ENCODE assay signal across 9 mouse cellular contexts in the genomic region with DNA sequence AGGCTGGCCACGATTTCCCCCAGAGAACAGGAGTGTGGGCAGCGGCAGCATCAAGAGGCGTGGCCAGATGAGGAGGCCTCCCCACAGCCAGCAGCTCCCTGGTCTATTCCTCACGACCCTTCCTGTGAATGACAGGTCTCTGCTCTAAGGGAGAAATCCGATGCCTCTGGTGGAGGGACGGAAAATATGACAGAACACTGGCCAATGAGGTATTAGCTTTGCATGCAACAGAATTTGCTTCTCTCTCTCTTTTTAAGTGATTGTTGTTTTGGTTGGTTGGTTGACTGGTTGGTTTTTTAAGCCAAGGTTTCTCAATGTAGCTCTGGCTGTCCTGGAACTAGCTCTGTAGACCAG. TPM values are rescaled to one million over a fixed set of nuclear protein-coding genes. Genes with fewer than 3 reads are reported as not detected.
DNase-seq lines count a peak whose midpoint lies in the region; ATAC-seq lines count a peak whose summit lies in the region.
"Had no signal": no experiment of that assay in that cellular context is flagged by ENCODE, and none has a peak within 500 bp of the region (broad histone marks: within the 10 kb centered on the region; RNA-seq: fewer than 3 reads in every experiment).

No protein-coding gene starts in this region.

- H3K9me3 ChIP-seq in hindbrain, embryonic 10.5 days: no peaks in the 10 kb centered on the region
- no peaks in the 10 kb centered on the region for H3K9me3 ChIP-seq in hindbrain, embryonic 16.5 days (ENCODE audit: control insufficient read depth, low read length)
- H3K9me3 ChIP-seq in embryonic facial prominence, embryonic 12.5 days: no peaks in the 10 kb centered on the region

- no peak overlapping the region for H3K4me2 ChIP-seq in hindbrain, embryonic 16.5 days (ENCODE audit: low read length)
- H3K4me2 ChIP-seq in embryonic facial prominence, embryonic 12.5 days (replicated peaks): no peak overlapping the region

- peak; percentile 26 for DNase-seq in CD4-positive, CD25-positive, alpha-beta regulatory T cell, adult 2 months (ENCODE audit: low read depth, low spot score)
- peak; percentile 13 for DNase-seq in hindbrain, embryonic 10.5 days (ENCODE audit: low spot score)
- DNase-seq in urinary bladder, adult 18-20 months (ENCODE audit: low spot score in 2 of 2): no peak
- DNase-seq in kidney, adult 11 months: no peak
- DNase-seq: lung, postnatal 4 days had no signal

- no peak overlapping the region for H3K4me3 ChIP-seq in hindbrain, embryonic 10.5 days
- no peak overlapping the region for H3K4me3 ChIP-seq in hindbrain, embryonic 16.5 days (ENCODE audit: low read length)
- H3K4me3 ChIP-seq in embryonic facial prominence, embryonic 12.5 days: no peak overlapping the region
- H3K4me3 ChIP-seq in macrophage (ENCODE audit: inconsistent target): no peak overlapping the region

- ATAC-seq in CD4-positive, CD25-positive, alpha-beta regulatory T cell, adult 4 months: no peak
- ATAC-seq in hindbrain, embryonic 16.5 days: no peak
- no peak for ATAC-seq in embryonic facial prominence, embryonic 12.5 days (ENCODE audit: insufficient number of reproducible peaks, insufficient read depth, low FRiP score, low TSS enrichment)

- WGBS in hindbrain, embryonic 10.5 days: 17% methylated on average over 6 of the region's 6 CpGs
- WGBS in hindbrain, embryonic 16.5 days: 15% methylated on average over 6 of the region's 6 CpGs
- 14% methylated on average over 6 of the region's 6 CpGs for WGBS in embryonic facial prominence, embryonic 12.5 days
- WGBS in macrophage (ENCODE audit: missing documents): 53% methylated on average over 6 of the region's 6 CpGs

- H3K9ac ChIP-seq in hindbrain, embryonic 16.5 days (ENCODE audit: low read depth, low read length): no peak overlapping the region
- no peak overlapping the region for H3K9ac ChIP-seq in embryonic facial prominence, embryonic 12.5 days

- H3K27ac ChIP-seq in hindbrain, embryonic 10.5 days: no peak overlapping the region
- H3K27ac ChIP-seq in hindbrain, embryonic 16.5 days (ENCODE audit: low read depth, low read length): no peak overlapping the region
- peak overlapping the region; percentile 43 for H3K27ac ChIP-seq in embryonic facial prominence, embryonic 12.5 days
- H3K27ac ChIP-seq in macrophage: 0 out of 2 replicates have a peak overlapping the region, but pooled peaks have one; percentile 76

- H3K27me3 ChIP-seq in hindbrain, embryonic 10.5 days (ENCODE audit: insufficient read depth, poor library complexity, severe bottlenecking): peaks cover 12% of the 10 kb centered on the region; the same call in 1 of the 2 replicates
- H3K27me3 ChIP-seq in hindbrain, embryonic 16.5 days (replicated peaks; ENCODE audit: control insufficient read depth, insufficient read depth, low read length): no peaks in the 10 kb centered on the region
- H3K27me3 ChIP-seq in embryonic facial prominence, embryonic 12.5 days: no peaks in the 10 kb centered on the region

- peaks cover 91% of the 10 kb centered on the region for H3K79me2 ChIP-seq in macrophage (ENCODE audit: inconsistent target)

- no peaks in the 10 kb centered on the region for H3K36me3 ChIP-seq in hindbrain, embryonic 10.5 days
- no peaks in the 10 kb centered on the region for H3K36me3 ChIP-seq in hindbrain, embryonic 16.5 days (ENCODE audit: control insufficient read depth, insufficient read depth, low read length)
- no peaks in the 10 kb centered on the region for H3K36me3 ChIP-seq in embryonic facial prominence, embryonic 12.5 days
- no peaks in the 10 kb centered on the region for H3K36me3 ChIP-seq in macrophage (ENCODE audit: inconsistent target)

- H3K4me1 ChIP-seq in hindbrain, embryonic 10.5 days (replicated peaks): peaks cover 63% of the 10 kb centered on the region
- H3K4me1 ChIP-seq in hindbrain, embryonic 16.5 days (ENCODE audit: control insufficient read depth, insufficient read depth, low read depth, low read length): peaks cover 26% of the 10 kb centered on the region
- peaks cover 25% of the 10 kb centered on the region; the same call in 1 of the 2 replicates for H3K4me1 ChIP-seq in embryonic facial prominence, embryonic 12.5 days

RNA-seq across cellular contexts. Expression of a gene that starts 44.3 kb away (rescaled TPM):
- 100 to 1,000 TPM in 1 of 2 experiments, 10 to 100 TPM in 1; 69.6 to 103 TPM for polyA plus RNA-seq in CD4-positive, CD25-positive, alpha-beta regulatory T cell, adult 4 months (2017; shearing (Covaris generic))
- polyA plus RNA-seq in hindbrain, embryonic 10.5 days (2016; fragmentation: Nextera tagmentation; extraction: Ambion mirVana): 30.0 and 34.0 TPM in 2 replicates
- polyA plus RNA-seq in hindbrain, embryonic 16.5 days (2015; fragmentation: Nextera tagmentation; extraction: Ambion mirVana): 161 and 164 TPM in 2 replicates
- polyA plus RNA-seq in embryonic facial prominence, embryonic 12.5 days (2016; fragmentation: Nextera tagmentation; extraction: Ambion mirVana): 38.2 and 40.4 TPM in 2 replicates
- 100 to 1,000 TPM in 5 of 26 experiments, 10 to 100 TPM in 21; 33.0 to 231 (median 68.5) TPM for total RNA-seq in macrophage (2018; cell fraction: chromatin; rRNA removed)
- 100 to 1,000 TPM in 10 of 26 experiments, 10 to 100 TPM in 16; 40.9 to 149 (median 85.6) TPM for total RNA-seq in macrophage (2018; cell fraction: cytosol; rRNA removed)
- total RNA-seq in macrophage (2018; cell fraction: nucleus; rRNA removed): 100 to 1,000 TPM in 12 of 26 experiments, 10 to 100 TPM in 14; 28.4 to 169 (median 95.4) TPM
- polyA plus RNA-seq in macrophage (2018): 41.4 to 62.1 TPM (median 46.7 TPM) in 3 replicates

Comparison
In these comparisons a context has a peak if more than half of its experiments do, and no peak if none do; other contexts are left out.
1. DNase-seq: peak in CD4-positive, CD25-positive, alpha-beta regulatory T cell, adult 2 months (single experiment) and hindbrain, embryonic 10.5 days (single experiment); none in urinary bladder, adult 18-20 months (0 of 2) and kidney, adult 11 months (single experiment).
2. H3K27ac ChIP-seq: peak in embryonic facial prominence, embryonic 12.5 days (single experiment) and macrophage (single experiment); none in hindbrain, embryonic 10.5 days (single experiment) and hindbrain, embryonic 16.5 days (single experiment).